Mouse (Mus musculus) gastrocnemius, postnatal 14 days (tissue): ENCODE measurements at regions not wholly inside any gene's neighbourhood (a gene's known extent, or its start where the extent isn't known, plus 50 kb on each side); places are given as distances from the start of the nearest gene placed in this dataset.
A peak's percentile ranks its signal among the peaks of the same experiment; 100 is the strongest.

Experiments used
- DNase-seq: peaks from one replicate; pipeline ENCODE4 v3.0.0; 2021; ENCODE audit warnings: mixed read lengths
- intact Hi-C: fragments of 180-260 bp; cut with DNase I; formaldehyde crosslinking; loops from one replicate; pipeline ENCODE4 v1.15.1; 2025; ENCODE audit warnings: low total_unique reads

DNA sequence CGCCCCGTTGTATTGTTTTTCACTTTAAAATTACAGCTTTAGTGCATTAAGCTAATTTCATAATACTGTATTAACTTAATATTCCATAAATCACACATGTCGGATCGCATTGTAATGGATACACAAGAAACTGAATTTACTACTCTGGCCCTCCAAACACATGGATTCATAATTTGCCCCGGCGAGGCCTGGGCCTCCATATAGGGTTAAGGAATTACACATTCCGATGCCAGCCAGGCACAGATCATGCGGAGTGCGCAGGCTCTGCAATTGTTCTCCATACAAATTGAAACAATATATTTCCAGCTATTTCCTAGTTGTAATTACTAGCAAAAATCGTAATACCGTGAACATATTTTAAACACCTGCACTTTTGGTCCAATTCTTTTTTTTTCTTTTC is 330.2 kb upstream of the Zfp507 start:
- DNase-seq, result no peak
- intact Hi-C loops, result no loop called here

DNA sequence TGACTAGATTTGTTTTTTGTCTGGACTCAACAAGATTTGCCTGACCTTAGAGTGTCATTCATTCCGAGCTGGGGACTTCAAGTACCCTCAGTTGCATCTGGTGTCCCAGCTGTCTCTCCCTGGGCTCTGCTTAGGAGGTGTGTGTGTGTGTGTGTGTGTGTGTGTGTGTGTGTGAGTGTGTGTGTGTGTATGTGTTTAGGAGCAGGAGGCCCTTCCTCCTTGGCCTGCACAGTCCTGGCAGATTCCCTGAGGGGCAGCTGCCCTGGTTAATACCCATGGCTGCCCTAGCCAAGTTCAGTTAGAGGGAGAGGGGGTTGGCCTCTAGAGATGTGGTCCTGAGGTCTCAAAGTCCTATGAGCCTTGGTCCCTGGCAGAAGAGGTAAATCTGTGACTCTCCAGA is 329.8 kb upstream of the Zfp507 start:
- intact Hi-C loops, result no loop called here
- DNase-seq, result peak; percentile 24

DNA sequence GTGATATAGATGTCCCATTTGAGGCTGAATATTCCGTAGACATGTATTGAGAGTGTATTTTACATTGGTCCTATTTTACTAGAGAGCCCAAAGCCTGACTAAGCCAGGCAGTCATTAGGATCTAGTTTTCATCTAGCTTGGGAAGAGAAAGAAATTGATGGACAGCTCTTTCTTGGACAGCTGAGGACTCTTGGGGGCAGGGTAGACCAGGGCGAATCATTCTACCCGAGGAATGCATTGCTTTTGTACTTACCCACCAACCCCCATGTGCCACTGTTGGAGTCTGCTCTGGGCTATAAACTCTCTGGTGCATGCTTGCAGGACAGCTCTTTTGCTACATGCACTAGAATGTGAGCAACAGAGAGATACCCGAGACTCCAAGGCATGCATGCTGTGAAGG is 294.3 kb upstream of the Zfp507 start:
- no peak for DNase-seq
- intact Hi-C loops, result no loop called here

DNA sequence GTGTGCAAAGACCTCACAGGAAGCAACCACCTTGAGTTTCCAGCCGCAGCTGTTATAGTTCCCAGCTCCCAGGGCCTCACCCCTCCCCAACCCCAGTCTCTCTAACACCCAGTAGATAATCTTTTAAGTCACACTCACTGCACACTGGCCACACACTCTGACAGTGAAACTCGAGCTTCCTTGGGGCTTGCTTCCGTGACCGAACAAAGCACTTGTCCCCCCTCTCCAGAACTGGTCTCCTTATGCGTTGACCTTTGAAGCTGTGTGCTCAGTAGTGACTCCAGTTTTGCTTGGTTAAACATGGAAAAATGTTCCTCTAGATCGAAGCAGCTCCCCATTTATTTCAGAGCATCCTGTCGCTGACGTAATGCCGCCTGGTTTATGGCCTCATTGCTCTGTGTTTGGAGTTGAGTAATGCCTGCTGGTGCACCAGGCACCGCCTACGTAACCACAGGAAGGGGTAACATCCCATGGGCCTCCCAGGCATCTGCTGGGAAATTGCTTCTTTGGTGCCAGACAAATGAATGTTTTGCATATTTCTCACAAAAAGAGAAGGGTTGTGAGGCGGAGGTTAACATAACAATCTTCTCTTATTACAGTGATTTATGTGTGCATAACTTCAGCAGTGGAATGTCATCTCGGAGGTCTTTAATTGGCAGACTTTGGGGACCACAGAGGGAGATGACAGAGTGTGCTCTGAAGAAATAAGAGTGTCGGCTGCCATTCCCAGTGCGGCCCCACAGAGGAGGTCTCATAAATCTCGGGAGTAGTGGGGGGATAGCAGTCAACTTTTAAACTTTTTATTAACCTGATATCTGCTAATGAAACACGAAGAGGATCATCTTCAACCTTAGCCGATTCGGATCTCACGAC is 292.7 kb upstream of the Zfp507 start:
- DNase-seq, result peak; percentile 12
- intact Hi-C loops, result no loop called here

DNA sequence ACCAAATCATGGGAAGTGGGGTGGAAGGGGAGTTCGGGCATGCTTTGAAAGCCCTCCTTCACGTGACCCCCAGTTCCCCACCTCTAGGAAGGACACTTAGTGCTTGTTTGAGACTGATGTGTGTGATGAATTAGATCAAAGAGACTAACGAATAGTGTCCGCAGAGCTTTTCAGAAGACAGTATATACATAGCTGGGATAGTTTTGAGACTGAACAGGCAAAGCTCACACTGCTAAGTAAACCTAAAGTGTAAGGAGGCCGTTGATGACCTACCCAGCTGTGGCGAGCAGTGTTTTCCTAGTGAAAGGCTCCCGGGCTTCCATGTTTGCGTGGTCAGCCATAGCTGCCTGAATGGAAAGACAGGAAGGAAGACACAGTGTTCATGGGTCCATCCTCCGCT is 288.3 kb upstream of the Zfp507 start:
- no peak for DNase-seq
- intact Hi-C loops, result loop anchor here (5.0 kb wide), 1 partner anchor 201 kb away; no protein-coding TSS in a partner anchor

DNA sequence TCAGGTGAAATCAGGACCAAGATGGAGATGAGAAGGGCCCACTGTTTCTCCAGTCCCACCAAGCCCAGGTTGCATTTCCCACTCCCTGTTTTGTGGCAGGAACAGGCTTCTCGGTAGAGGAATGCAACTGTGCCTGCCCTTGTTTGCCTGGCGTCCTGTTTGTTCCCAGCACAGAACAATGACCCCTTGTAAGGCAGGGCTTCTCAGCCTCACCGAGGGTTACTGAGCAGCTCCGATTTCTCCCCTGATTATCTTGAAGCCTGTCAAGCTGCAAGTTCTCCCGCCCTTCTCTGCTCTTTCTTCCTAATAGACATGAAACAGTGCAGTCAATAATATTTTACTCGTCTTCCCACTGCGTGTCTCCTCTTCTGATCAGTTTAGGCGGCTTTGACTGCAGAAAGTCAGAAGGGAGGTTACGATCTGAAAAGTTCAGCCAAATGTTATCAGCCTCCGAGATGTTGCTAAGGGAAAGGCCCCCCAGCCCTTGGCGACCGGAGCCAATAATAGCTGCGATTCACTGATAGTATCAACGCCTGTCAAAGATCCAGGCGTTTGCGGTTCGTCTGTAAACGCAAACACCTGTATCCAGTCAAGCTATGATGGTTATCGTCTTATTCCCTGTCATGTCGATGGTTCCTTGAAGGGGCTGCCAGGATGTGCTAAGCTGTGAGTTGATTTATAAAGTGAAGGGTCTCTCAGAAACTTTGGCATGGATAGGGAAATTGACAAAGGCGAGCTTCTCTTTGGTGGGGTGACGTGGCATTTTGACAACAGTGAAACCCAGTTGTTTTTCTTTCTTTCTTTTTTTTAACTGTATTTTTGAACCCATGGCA is 287.7 kb upstream of the Zfp507 start:
- intact Hi-C loops, result loop anchor here (5.0 kb wide), 1 partner anchor 202 kb away; no protein-coding TSS in a partner anchor
- no peak for DNase-seq

DNA sequence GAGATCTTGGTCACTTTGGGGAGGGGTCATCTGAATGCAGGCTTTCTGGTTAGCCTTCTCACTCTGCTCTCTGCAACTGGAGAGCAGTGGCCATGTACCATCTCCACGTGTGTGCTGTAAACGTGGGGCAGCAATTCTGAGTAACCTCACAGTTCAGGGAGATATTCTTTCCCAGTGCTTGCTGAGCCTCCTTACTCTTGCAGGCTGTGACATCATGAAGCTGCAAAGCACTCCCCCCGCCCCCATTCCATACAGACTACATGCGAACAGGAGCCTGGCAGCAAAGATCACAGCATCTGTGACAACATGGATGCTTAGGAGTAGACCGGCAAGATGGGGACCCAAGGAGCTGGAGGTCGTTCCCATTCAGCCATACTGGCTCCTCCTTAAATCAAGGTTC is 284.8 kb upstream of the Zfp507 start:
- intact Hi-C loops, result no loop called here
- no peak for DNase-seq

DNA sequence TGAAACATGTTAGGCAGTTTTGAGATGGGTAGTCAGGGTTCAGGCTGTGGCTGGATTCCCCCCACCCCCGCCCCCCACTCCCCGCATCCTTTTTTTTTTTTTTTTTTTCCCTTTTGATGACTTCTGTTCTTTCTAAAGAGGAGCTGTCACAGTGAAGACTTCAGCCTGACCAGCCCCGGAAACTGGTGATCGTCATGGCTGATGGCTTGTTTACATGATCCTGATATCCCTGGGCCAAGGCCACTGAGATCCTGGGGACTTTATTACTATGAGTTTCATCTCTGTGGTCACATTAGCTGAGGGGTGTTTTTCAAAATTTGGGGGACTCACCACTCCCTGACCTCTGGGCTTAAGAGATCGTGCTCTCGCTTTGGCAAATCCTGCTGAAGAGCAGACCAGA is 275.9 kb upstream of the Zfp507 start:
- intact Hi-C loops, result loop anchor here (10.0 kb wide), 1 partner anchor 1276 kb away; no protein-coding TSS in a partner anchor
- no peak for DNase-seq

DNA sequence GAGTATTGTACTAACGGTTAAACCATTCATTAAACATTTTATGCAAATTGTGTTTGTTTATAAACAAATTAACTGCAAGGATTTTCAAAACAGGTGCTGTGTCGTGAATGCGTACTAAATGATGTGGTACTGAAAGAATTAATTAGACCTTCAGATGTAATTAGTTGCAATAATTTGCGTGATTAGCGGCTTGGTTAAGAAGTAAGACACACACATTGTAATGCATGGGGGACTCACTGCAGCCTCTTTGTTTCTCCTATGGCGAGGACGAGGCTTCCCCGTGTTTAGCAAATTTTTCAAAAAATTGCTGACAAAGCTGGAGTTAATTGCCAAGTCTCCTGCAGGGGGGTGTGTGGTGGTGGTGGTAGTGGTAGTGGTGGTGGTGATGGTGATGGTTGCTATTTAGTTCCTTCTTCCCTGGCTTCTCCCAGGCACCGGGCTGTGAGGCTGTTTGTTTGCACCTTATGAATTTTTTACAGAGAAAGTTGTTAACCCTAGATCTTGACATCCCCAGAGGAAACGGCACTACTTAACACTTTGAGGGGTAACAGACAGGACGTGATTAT is 275.4 kb upstream of the Zfp507 start:
- intact Hi-C loops, result loop anchor here (10.0 kb wide), 1 partner anchor 1277 kb away; no protein-coding TSS in a partner anchor
- DNase-seq, result no peak

DNA sequence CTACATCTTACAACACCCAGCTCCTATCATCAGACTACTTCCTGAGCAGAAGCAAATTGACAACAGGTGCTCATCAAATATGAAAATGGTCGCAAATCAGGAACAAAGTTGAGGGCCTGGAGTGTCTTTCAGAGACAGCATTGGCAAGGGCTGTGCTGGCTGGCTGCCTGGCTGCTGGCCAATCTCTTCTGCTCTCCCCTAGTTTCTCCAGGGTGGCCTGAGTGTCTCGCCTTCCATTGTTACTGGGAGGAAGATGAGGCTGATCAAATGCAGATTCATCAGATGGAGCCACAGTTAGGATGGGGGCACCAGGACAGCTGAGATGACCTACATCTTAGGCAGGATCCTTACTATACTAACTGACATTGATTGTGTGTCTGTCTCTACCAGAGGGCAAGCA is 274.5 kb upstream of the Zfp507 start:
- intact Hi-C loops, result loop anchor here (10.0 kb wide), 1 partner anchor 1278 kb away; no protein-coding TSS in a partner anchor
- no peak for DNase-seq

DNA sequence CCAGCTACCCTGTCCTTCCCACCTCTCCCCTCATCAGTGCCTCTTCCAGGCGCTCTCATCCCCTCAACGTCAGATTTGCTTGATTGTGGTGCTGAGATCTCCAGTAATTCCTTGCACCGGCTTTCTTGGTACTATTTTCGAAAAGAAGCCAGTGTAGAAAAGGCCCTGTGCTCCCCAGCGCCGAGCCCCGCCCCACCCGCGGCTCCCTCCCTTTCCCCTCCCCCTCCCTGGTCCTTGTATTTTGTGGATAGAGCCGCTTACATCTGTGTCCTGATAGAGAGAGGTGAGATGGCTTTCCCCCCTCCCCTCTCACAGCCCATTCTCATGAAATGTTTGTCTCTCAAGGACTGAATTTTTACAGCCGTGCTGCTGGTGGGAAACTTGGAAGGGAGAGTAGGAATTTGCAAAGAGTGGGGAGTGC is 273.2 kb upstream of the Zfp507 start:
- DNase-seq, result peak; percentile 10

DNA sequence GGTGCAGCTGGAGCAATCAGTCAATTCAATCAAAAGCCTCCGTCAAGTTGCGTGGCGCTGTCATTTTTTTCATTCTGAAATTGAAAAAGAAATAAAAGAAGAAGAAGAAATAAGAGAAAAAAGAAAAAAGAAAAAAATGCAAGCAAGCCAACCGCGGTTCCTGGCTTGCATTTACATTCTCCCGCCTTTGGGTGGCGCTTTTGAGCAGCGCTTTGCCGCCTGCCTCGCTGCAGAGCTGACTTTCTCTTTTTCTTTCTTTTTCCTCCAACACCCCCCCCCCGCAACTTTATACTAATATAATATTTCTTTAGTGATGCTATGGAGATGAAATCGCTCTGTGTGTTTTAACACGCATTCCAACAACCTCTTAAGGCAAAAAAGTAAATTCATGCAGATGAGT is 269.0 kb upstream of the Zfp507 start:
- peak; percentile 32 for DNase-seq
- intact Hi-C loops, result loop anchor here (10.0 kb wide), 1 partner anchor 1283 kb away; no protein-coding TSS in a partner anchor

More for the DNA sequence above, 273.2 kb upstream of the Zfp507 start:
- intact Hi-C loops, result loop anchor here (10.0 kb wide), 1 partner anchor 1279 kb away; no protein-coding TSS in a partner anchor

DNA sequence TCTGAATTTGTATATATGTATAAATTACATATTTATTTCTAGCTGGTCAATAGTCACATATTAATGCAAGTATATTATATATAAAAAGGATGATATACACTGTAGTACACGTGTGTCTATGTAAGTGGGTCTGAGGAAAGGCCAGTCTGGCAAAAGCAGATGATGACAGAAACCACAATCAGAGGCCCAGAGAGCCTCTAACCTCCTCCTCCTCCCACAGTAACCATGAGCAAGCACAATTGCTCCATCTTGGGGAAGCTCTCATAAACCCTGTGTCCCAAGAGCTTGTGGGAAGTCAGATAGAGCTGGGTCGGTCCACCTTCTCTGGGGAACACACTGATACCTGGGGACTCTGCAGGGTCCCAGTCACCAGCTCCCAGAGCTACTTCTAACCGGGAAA is 263.9 kb upstream of the Zfp507 start:
- intact Hi-C loops, result no loop called here
- DNase-seq, result no peak

DNA sequence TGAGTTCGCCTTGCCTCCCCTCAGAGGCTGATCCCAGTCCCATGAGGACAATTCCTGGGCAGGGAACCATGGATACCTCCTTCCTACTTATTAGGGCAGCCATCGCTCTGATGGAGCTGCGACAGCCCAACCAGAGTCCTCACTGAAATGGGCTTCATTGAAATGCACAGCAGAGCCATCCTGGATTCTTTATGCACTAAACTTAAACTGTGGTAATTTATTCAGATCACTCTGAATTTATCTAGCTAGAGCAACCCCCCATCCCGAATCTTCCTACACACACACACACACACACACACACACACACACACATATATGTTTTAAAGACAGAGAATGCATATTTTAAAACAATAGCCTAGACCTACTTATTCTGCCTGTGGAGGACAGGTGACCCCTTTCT is 258.9 kb upstream of the Zfp507 start:
- intact Hi-C loops, result no loop called here
- no peak for DNase-seq

DNA sequence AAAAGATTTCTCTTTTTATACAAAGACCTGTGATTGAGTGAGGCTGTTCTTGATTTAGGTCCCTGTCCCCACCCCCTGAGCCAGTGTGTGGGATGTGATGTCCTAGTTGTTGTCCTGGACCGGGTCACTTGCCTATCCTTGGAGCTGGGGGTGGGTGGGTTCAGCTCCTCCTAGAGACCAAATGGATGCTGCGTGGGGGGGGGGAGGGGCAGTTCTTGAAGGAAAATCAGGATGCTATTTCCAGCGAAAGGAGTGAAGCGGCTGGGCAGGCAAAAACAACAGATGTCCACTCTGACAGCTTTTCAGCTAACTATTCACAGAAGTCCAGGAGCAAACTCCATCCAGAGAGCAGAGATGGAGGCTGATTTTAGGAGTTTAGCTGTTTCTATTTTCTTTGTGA is 257.6 kb upstream of the Zfp507 start:
- intact Hi-C loops, result no loop called here
- no peak for DNase-seq

DNA sequence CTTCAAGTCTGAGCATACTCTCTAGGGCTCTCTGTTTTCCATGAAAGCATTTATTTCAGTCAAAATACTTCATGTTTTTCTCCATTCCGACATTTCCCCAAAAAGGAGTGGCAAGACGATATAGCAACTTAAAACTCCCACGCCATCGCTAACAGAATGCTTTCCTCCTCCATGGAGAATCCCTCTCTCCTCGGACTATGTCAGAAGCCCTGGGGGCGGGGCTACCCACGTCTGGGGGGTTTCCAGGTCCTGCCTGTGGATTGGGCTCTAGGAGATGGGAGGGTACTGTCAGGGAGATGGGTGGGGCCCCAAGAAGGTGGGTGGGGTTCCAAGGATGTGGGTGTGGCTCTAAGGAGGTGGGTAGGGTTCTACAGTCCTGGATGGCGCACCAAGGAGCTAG is 243.2 kb upstream of the Zfp507 start:
- no peak for DNase-seq
- intact Hi-C loops, result no loop called here

DNA sequence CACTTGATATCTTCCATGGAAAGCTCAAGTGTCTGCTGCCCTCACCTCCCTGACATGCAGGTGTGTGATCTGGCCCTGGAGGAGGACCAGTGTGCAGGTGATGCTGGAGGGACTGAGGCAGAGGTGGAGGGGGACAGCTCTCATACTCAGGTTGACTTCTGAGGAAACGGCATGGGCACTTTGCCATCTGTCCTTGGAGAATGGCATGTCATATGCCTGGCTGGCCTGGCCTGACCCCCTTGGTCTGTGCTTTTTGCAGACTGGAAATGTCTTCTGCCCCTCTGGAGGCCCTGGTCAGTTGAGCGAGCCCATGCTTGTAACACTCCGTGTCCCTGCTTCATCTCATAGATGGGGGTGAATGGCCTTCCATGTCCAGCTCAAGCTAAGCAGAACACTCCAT is 229.1 kb upstream of the Zfp507 start:
- intact Hi-C loops, result no loop called here
- no peak for DNase-seq

DNA sequence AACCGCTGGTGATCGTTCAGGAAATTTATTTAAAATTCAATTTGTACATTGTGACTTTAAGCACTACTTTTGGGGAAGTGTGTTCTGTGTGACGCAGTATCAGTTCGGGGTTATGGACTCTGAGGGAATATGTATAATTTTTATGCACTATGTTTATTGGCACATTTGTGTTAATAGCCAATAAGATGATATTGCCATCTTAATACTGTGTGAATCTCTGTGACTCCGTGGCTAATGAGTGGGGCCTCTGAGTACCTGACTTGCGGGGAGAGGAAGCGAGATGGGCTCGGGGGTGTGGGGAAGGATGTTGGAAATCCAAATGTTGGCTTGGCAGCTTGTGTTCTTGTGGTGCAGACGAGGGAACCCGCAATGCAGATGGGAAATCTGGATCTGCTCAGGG is 220.2 kb upstream of the Zfp507 start:
- DNase-seq, result no peak
- intact Hi-C loops, result no loop called here

DNA sequence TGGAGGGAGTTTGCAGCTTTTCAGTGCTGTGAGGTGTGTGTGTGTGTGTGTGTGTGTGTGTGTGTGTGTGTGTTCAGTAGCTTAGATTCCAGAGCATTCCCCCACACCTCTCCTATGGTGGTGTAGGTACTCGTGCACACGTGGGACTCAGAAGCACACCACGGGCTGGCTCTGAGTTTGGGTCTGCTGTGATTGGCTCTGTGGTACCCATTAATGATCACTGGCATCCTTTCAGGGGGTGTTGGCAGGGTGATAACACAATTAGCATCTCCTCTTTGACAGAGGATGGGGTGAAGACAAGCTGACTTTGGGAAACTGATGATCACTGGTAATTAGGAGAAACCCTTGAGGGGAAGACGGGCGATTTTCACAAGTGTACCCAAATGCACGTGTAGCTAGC is 219.7 kb upstream of the Zfp507 start:
- intact Hi-C loops, result no loop called here
- no peak for DNase-seq
